Mouse (Mus musculus) small intestine, adult 2 months (tissue): ENCODE measurements at regions not wholly inside any gene's neighbourhood (a gene's known extent, or its start where the extent isn't known, plus 50 kb on each side); places are given as distances from the start of the nearest gene placed in this dataset.

Experiments used
- CTCF ChIP-seq: fragments of 200-500 bp; IDR thresholded peaks from 2 replicates; pipeline ENCODE4 v1.5.1; 2012; ENCODE audit warnings: low read depth, mild to moderate bottlenecking, control low read depth, inconsistent platforms, low read length, moderate library complexity, mixed read lengths; ENCODE audit not compliant: insufficient replicate concordance, insufficient read length; ENCODE audit errors: extremely low read depth
- POLR2A ChIP-seq: fragments of 200-500 bp; IDR thresholded peaks from 2 replicates; pipeline ENCODE4 v1.6.1; 2012; ENCODE audit warnings: low read depth, mild to moderate bottlenecking, control low read depth, inconsistent platforms, low read length, moderate library complexity

- TF ChIP-seq POLR2A: no peak
- TF ChIP-seq CTCF: peak; percentile 33; the same call in 1 of the 2 replicates
Measured at GRCm38 (mm10) chr11:114477365-114477764, 191.0 kb upstream of the Rpl38 start.
